Mouse (Mus musculus): ENCODE data around the gene Lrrc4b. TPM values are rescaled to one million over a fixed set of nuclear protein-coding genes. Genes with fewer than 3 reads are reported as not detected.
A peak's percentile ranks its signal among the peaks of the same experiment; 100 is the strongest.

The Lrrc4b gene
- total and polyA plus RNA-seq, 2 experiments from 2014 or later, result 2.8 to 89.5 TPM

DNA sequence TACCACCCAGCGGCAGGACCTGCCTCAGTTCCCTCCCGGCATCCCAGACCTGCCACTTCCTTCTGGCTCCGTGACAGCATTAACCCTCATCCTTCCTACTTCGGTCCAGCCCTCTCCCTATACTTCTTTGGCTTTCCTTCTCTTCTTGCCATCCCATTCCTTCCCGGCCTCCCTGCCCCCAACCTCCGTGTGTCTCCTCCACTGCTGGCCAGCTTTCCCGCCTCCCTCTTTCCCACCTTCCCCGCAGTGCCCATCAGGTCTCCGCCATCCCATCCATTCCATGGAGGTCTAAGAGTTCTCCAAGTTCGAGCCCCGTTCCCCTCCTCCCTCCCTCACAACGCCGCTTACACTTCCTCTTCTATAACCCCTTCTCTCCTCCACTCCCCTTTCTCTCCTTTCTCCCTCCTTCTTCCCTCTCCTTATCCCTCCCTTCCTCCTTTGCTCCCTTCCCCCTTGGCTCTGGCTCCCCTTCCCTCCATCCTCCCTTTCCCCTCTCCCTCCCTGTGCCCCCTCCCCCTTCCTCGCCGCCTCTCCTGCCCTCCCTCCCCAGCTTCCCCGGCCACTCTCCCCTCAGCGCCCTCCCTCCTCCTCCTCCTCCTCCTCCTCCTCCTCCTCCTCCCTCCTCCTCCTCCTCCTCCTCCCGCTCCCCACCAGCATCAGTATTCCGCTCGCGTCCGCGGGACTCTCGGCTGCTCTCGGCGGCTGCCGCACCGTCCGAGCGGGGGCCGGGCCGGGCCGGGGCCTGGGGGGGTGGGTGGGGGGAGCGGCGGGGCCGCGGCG, 457 bp upstream of the Lrrc4b start:
- H3K27me3 ChIP-seq (ENCODE audit: control insufficient read depth, insufficient read depth, low read length), result peaks cover 65% of the 10 kb centered on the region
- peak overlapping the region; percentile 58 for H3K4me2 ChIP-seq (ENCODE audit: low read depth, low read length)
- DNase-seq (ENCODE audit: low spot score) (no peak), ATAC-seq (ENCODE audit: insufficient read depth, low read depth) (no peak)
- H3K9ac ChIP-seq (replicated peaks; ENCODE audit: low read depth, low read length), result no peak overlapping the region
- no peaks in the 10 kb centered on the region for H3K36me3 ChIP-seq (replicated peaks; ENCODE audit: control insufficient read depth, insufficient read depth, low read length)
- H3K27ac ChIP-seq (ENCODE audit: low read depth), result no peak overlapping the region
- no peaks in the 10 kb centered on the region for H3K4me1 ChIP-seq (ENCODE audit: control insufficient read depth, insufficient read depth)
- WGBS, result 3% methylated on average over 17 of the region's 38 CpGs
- TF ChIP-seq CTCF (IDR thresholded peaks at IDR 0.05; ENCODE audit: low read depth) (no peak), EP300 (IDR thresholded peaks at IDR 0.05; ENCODE audit: low read depth) (no peak)
- no peaks in the 10 kb centered on the region for H3K9me3 ChIP-seq (replicated peaks; ENCODE audit: control insufficient read depth, low read length)
- peak overlapping the region; percentile 43; the same call in 1 of the 2 replicates for H3K4me3 ChIP-seq (ENCODE audit: low read depth, low read length)

DNA sequence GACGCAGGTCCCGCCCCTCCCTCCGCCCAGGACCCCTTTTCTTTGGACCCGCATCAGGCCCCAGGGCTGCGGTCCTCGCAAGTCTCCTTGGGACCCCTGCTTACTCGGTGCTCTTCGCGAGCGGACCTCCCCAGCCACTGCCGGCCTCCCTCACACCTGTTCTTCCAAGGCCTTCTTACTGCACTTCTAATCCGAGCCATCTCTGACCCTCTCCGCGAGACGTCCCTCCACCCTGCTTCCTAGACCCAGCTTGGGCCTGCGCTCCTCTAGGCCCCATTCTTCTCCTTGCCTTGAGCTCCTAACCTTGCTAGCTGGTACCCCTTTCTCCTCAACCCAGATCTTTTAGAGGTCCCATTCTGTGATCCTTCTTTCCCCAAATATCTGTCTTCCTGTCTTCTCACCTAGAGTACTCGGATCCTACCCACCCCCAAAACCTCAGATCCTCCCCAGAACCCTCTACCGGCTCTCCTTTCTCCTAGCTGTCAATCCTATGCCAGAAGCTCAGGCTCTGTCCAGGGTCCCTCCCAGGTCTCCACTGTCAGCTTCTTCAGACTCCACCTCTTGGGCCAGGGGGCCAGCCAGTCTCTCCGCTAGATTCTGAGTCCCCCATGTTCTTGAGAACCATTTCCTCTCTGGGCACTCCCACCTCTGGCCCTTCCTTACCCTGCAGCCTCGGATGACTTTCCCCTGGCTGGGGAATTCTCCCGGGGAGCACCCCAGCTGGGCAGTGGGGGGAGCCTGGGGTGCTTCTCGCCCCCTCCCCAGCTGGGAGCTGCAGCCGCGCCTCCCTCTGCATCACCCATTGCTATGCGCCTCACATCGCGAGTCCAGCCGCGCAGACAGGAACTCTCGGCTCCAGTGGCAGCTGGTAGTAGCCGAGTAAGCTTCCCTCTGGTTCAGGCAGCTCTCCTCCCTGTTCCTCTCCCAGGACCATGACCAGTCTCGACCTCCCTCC, 993 bp downstream of the Lrrc4b start:
- H3K9me3 ChIP-seq (replicated peaks; ENCODE audit: control insufficient read depth, low read length), result no peaks in the 10 kb centered on the region
- H3K27ac ChIP-seq (ENCODE audit: low read depth), result no peak overlapping the region
- no peak overlapping the region for H3K9ac ChIP-seq (replicated peaks; ENCODE audit: low read depth, low read length)
- peak overlapping the region; percentile 43 for H3K4me3 ChIP-seq (ENCODE audit: low read depth, low read length)
- no peak for TF ChIP-seq CTCF (IDR thresholded peaks at IDR 0.05; ENCODE audit: low read depth)
- no peak for TF ChIP-seq EP300 (IDR thresholded peaks at IDR 0.05; ENCODE audit: low read depth)
- no peak overlapping the region for H3K4me2 ChIP-seq (ENCODE audit: low read depth, low read length)
- WGBS, result 5% methylated on average over 29 of the region's 32 CpGs
- DNase-seq (ENCODE audit: low spot score) (no peak), ATAC-seq (ENCODE audit: insufficient read depth, low read depth) (no peak)
- no peaks in the 10 kb centered on the region for H3K36me3 ChIP-seq (replicated peaks; ENCODE audit: control insufficient read depth, insufficient read depth, low read length)
- no peaks in the 10 kb centered on the region for H3K4me1 ChIP-seq (ENCODE audit: control insufficient read depth, insufficient read depth)
- H3K27me3 ChIP-seq (ENCODE audit: control insufficient read depth, insufficient read depth, low read length), result peaks cover 68% of the 10 kb centered on the region

DNA sequence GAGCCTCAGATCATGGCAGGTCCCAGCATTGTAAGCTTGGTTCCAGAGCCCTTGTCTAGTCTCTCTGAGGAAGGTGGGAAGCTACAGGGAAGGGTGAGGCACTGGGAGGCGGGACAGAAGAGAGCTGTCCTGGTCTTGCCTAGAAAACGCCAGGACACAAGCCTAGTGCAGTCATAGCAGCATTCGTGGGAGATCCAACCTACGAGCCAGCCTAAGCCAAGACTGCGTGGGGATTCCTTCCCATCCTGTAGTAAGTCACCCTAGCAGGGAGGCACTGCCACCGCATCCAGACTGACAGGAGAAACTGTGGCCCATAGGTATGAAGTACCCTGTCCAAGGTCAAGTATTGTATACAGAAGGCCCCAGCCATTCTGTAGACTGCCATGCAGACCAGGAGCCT, 3.7 kb downstream of the Lrrc4b start:
- Histone ChIP-seq H3K36me3 (replicated peaks; ENCODE audit: control insufficient read depth, insufficient read depth, low read length) (no peaks in the 10 kb centered on the region), H3K9me3 (replicated peaks; ENCODE audit: control insufficient read depth, low read length) (no peaks in the 10 kb centered on the region), H3K9ac (replicated peaks; ENCODE audit: low read depth, low read length) (no peak overlapping the region), H3K27ac (ENCODE audit: low read depth) (no peak overlapping the region), H3K27me3 (ENCODE audit: control insufficient read depth, insufficient read depth, low read length) (peaks cover 51% of the 10 kb centered on the region), H3K4me3 (ENCODE audit: low read depth, low read length) (no peak overlapping the region), H3K4me1 (ENCODE audit: control insufficient read depth, insufficient read depth) (no peaks in the 10 kb centered on the region), H3K4me2 (ENCODE audit: low read depth, low read length) (no peak overlapping the region)
- TF ChIP-seq EP300 (IDR thresholded peaks at IDR 0.05; ENCODE audit: low read depth) (no peak), CTCF (IDR thresholded peaks at IDR 0.05; ENCODE audit: low read depth) (no peak)
- DNase-seq (ENCODE audit: low spot score), result no peak
- no peak for ATAC-seq (ENCODE audit: insufficient read depth, low read depth)
- WGBS, result 71% methylated on average over 6 of the region's 6 CpGs

DNA sequence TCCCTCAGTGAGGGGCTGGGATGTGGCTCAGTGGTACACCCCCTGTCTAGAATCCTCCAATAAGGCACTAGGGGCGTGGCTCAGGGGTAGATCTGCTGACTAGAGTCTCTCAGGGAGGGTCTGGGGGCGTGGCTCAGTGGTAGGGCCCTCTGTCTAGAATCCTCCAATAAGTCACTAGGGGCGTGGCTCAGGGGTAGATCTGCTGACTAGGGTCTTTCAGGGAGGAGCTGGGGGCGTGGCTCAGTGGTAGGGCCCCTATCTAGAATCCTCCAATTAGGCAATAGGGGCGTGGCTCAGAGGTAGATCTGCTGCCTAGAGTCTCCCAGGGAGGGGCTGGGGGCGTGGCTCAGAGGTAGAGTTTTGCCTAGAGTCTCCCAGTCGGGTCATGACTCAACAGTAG, 4.6 kb downstream of the Lrrc4b start:
- DNase-seq (ENCODE audit: low spot score), result no peak
- Histone ChIP-seq H3K9ac (replicated peaks; ENCODE audit: low read depth, low read length) (no peak overlapping the region), H3K4me2 (ENCODE audit: low read depth, low read length) (no peak overlapping the region), H3K27ac (ENCODE audit: low read depth) (no peak overlapping the region), H3K27me3 (ENCODE audit: control insufficient read depth, insufficient read depth, low read length) (peaks cover 43% of the 10 kb centered on the region), H3K9me3 (replicated peaks; ENCODE audit: control insufficient read depth, low read length) (no peaks in the 10 kb centered on the region), H3K4me3 (ENCODE audit: low read depth, low read length) (no peak overlapping the region), H3K4me1 (ENCODE audit: control insufficient read depth, insufficient read depth) (no peaks in the 10 kb centered on the region), H3K36me3 (replicated peaks; ENCODE audit: control insufficient read depth, insufficient read depth, low read length) (no peaks in the 10 kb centered on the region)
- ATAC-seq (ENCODE audit: insufficient read depth, low read depth), result no peak
- WGBS, result 3% methylated on average over 7 of the region's 7 CpGs
- TF ChIP-seq EP300 (IDR thresholded peaks at IDR 0.05; ENCODE audit: low read depth) (no peak), CTCF (IDR thresholded peaks at IDR 0.05; ENCODE audit: low read depth) (no peak)

DNA sequence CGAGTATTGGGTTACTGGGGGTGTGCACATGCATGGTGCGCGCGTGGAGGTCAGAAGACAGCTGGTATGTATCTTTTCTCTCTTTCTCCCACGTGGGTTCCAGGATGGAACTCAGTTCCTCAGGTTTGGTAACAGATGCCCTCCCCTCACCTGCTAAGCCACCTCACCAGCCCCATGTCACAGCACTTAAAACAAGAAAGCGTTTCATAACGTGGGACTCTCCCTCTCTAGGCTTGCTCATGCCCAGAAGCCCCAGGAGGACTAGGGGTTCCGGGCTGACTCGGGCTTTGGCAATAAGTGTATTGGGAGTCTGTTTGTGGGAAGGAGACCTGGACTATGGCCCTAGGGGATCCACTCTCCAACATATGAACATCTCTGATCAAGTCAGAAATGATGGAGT, 5.3 kb downstream of the Lrrc4b start:
- Histone ChIP-seq H3K4me2 (ENCODE audit: low read depth, low read length) (no peak overlapping the region), H3K27me3 (ENCODE audit: control insufficient read depth, insufficient read depth, low read length) (peaks cover 41% of the 10 kb centered on the region), H3K36me3 (replicated peaks; ENCODE audit: control insufficient read depth, insufficient read depth, low read length) (no peaks in the 10 kb centered on the region), H3K4me1 (ENCODE audit: control insufficient read depth, insufficient read depth) (no peaks in the 10 kb centered on the region), H3K4me3 (ENCODE audit: low read depth, low read length) (no peak overlapping the region), H3K27ac (ENCODE audit: low read depth) (no peak overlapping the region), H3K9ac (replicated peaks; ENCODE audit: low read depth, low read length) (no peak overlapping the region), H3K9me3 (replicated peaks; ENCODE audit: control insufficient read depth, low read length) (no peaks in the 10 kb centered on the region)
- TF ChIP-seq CTCF (IDR thresholded peaks at IDR 0.05; ENCODE audit: low read depth) (no peak), EP300 (IDR thresholded peaks at IDR 0.05; ENCODE audit: low read depth) (no peak)
- no peak for ATAC-seq (ENCODE audit: insufficient read depth, low read depth)
- DNase-seq (ENCODE audit: low spot score), result no peak
- WGBS, result 73% methylated on average over 9 of the region's 9 CpGs
